Mouse (Mus musculus) heart, adult 2 months (tissue): ENCODE data around the gene Ffar4. TPM values are rescaled to one million over a fixed set of nuclear protein-coding genes. Genes with fewer than 3 reads are reported as not detected.

ENCODE experiments used
- DNase-seq, 2 experiments: peaks; one replicate each; pipeline ENCODE4 v3.0.0; 2021
- H3K27ac ChIP-seq: fragments of 200-600 bp; 2 replicates; pipeline ENCODE4 v1.8.1; 2022
- H3K27me3 ChIP-seq: fragments of 200-500 bp; 2 replicates; pipeline ENCODE4 v1.6.1; 2012; ENCODE audit warnings: mild to moderate bottlenecking, low read length, inconsistent platforms, mixed read lengths; ENCODE audit not compliant: control insufficient read depth, insufficient read depth
- H3K36me3 ChIP-seq: fragments of 200-500 bp; 2 replicates; pipeline ENCODE4 v1.6.1; 2012; ENCODE audit warnings: low read length, inconsistent platforms; ENCODE audit not compliant: control insufficient read depth, insufficient read depth
- H3K4me1 ChIP-seq: fragments of 200-500 bp; 2 replicates; pipeline ENCODE4 v1.6.1; 2011; ENCODE audit warnings: low read length; ENCODE audit not compliant: control insufficient read depth, insufficient read depth
- H3K4me3 ChIP-seq: fragments of 200-600 bp; 2 replicates; pipeline ENCODE4 v1.8.1; 2022
- H3K79me2 ChIP-seq: fragments of 200-500 bp; replicated peaks from 2 replicates; pipeline ENCODE4 v1.6.1; 2012; ENCODE audit warnings: mild to moderate bottlenecking, inconsistent platforms, low read length, moderate library complexity, mixed read lengths; ENCODE audit not compliant: control insufficient read depth, insufficient read depth
- H3K9ac ChIP-seq: fragments of 200-500 bp; 2 replicates; pipeline ENCODE4 v1.6.1; 2012; ENCODE audit warnings: low read depth, mild to moderate bottlenecking, control low read depth, inconsistent platforms, low read length, mixed read lengths
- CTCF ChIP-seq: fragments of 200-600 bp; IDR thresholded peaks from 2 replicates; pipeline ENCODE4 v1.8.1; 2022; ENCODE audit warnings: antibody characterized with exemption, mild to moderate bottlenecking, moderate library complexity
- EP300 ChIP-seq: fragments of 200-500 bp; IDR thresholded peaks from 2 replicates; pipeline ENCODE4 v1.6.1; 2011; ENCODE audit warnings: low read depth, low read length, control low read depth; ENCODE audit not compliant: insufficient read depth
- POLR2A ChIP-seq: fragments of 200-500 bp; IDR thresholded peaks from 2 replicates; pipeline ENCODE4 v1.6.1; 2011; ENCODE audit warnings: mild to moderate bottlenecking, low read depth, low read length, control low read depth; ENCODE audit not compliant: insufficient read depth
- WGBS: fragments of 180-500 bp; shearing (Covaris S2); methylation state at CpG from one replicate; pipeline ENCODE4 v1.1.7; 2018; 5-methylcytosine and 5-hydroxymethylcytosine counted together
- intact Hi-C: fragments of 180-260 bp; cut with DNase I; formaldehyde crosslinking; loops from one replicate; pipeline ENCODE4 v1.15.1; 2025
- long read RNA-seq: library from polyadenylated mRNA; stranded (forward); transcript quantifications from one replicate; pipeline ENCODE4 v2.0.0, GENCODE M21; 2021
- polyA plus RNA-seq: library from polyadenylated mRNA; depleted of rRNA; stranded (reverse); fragments of >200 nt; gene quantifications from 2 replicates; pipeline ENCODE4 v1.2.3, GENCODE M21; 2012; rRNA removed
- total RNA-seq, 2 experiments: library from RNA; stranded (reverse); gene quantifications; 2 replicates each; pipeline ENCODE4 v1.2.3; 2021

Ffar4 gene
- total RNA-seq = under 1 TPM in 1 of 2 experiments, not detected in 1; 0.20 TPM
- 0.35 and 2.3 TPM in 2 replicates for polyA plus RNA-seq
- long read RNA-seq = 0 reads

DNA sequence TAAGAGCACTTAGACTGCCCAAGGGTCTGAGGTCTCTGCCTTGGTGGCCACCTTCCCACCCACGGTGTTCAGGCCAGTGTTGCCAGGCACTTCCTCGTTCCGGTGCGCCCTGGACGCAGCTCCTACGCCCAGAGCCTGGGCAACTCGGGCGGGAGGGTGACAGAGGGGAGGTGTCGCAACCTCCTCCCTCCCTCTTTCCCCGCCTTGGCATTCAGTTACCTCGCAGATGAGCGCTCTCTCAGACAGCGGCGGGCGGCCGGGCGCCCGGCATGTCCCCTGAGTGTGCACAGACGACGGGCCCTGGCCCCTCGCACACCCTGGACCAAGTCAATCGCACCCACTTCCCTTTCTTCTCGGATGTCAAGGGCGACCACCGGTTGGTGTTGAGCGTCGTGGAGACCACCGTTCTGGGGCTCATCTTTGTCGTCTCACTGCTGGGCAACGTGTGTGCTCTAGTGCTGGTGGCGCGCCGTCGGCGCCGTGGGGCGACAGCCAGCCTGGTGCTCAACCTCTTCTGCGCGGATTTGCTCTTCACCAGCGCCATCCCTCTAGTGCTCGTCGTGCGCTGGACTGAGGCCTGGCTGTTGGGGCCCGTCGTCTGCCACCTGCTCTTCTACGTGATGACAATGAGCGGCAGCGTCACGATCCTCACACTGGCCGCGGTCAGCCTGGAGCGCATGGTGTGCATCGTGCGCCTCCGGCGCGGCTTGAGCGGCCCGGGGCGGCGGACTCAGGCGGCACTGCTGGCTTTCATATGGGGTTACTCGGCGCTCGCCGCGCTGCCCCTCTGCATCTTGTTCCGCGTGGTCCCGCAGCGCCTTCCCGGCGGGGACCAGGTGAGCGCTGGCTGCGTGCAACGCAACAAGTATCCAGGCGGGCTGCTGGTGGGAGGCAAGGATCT, at the start of gene Ffar4:
TSS of gene Ffar4 (plus strand) at position 214 of the 901 bp plus-strand sequence.
- under 1% methylated on average over 77 of the region's 77 CpGs for WGBS
- DNase-seq = peak in 1 of 2 experiments; percentile 15
- Histone ChIP-seq H3K27ac (no peak within 1 kb of the TSS), H3K79me2 (no peaks in the 10 kb centered on the region), H3K4me1 (no peaks in the 10 kb centered on the region), H3K9ac (no peak within 1 kb of the TSS), H3K27me3 (peaks cover 8% of the 10 kb centered on the region), H3K4me3 (no peak within 1 kb of the TSS), H3K36me3 (no peaks in the 10 kb centered on the region)
- intact Hi-C loops = no loop called here
- TF ChIP-seq POLR2A = no peak
- no peak for TF ChIP-seq CTCF
- TF ChIP-seq EP300 = no peak

DNA sequence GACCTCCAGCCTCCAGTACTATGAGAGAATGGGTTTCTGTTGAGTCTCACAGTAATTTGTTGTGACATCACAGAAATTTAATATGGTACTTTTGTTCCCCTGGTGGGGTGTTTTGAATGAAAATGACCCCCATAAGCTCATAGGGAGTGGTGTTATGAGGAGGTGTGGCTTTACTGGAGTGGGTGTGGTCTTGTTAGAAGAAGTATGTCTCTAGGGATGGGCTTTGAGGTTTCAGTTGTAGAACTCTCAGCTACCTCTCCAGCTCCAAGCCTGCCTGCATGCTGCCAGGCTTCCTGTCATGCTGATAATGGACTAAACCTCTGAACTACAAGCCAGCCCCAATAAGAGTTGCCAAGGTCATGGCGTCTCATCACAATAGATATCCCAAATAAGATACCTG, 47.2 kb upstream of the Ffar4 start:
- Histone ChIP-seq H3K79me2 (no peaks in the 10 kb centered on the region), H3K36me3 (no peaks in the 10 kb centered on the region), H3K27ac (no peak overlapping the region), H3K4me1 (peaks cover 2% of the 10 kb centered on the region), H3K27me3 (no peaks in the 10 kb centered on the region), H3K9ac (no peak overlapping the region), H3K4me3 (no peak overlapping the region)
- WGBS = 66% methylated on average over 1 of the region's 1 CpGs
- DNase-seq = no peak
- intact Hi-C loops = loop anchor here (5.0 to 10.0 kb wide), 2 partner anchors 47 to 175 kb away; partner anchors contain the start of gene Fra10ac1
- TF ChIP-seq POLR2A = no peak
- TF ChIP-seq CTCF = no peak
- TF ChIP-seq EP300 = no peak

DNA sequence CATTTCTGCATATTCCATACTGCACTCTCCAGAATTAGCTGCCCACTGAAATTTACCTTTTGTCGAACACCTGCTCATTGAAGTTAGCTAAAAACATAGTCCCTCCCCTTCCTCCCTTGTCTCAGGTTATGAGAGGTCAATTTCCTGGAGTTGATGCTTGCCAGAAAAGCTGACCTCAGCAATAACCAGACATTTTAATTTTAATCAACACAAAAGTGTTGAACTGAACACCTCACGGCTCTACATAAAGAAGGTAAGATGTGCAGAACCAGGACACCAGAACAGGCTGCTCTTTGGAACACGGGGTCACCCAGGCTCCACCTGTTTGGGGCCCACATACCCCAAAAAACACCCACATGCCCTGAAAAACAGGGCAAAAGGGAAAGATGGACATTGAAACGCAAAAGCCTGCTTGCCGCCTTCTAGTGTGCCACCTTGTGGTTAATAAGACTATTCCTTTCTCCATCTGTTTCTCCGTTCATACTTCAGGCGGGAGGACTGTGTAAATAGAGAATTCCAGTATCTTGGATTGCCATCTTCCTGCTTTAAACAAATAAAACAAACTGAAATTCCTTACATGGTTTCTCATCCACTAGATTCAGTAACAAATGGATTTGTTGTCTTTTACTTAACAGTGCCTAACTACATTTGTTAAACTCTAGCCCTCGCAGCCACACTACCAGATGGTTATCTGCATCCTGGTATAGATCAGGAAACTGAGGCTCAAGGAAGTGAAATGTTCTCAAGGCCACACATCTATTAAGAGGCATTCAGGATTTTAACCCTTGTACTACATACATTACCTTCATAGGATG, 43.4 kb upstream of the Ffar4 start:
- Histone ChIP-seq H3K4me3 (peak overlapping the region; percentile 57), H3K27me3 (no peaks in the 10 kb centered on the region), H3K27ac (peak overlapping the region; percentile 44), H3K9ac (peak overlapping the region; percentile 47; the same call in 1 of the 2 replicates), H3K36me3 (no peaks in the 10 kb centered on the region), H3K4me1 (peaks cover 2% of the 10 kb centered on the region), H3K79me2 (no peaks in the 10 kb centered on the region)
- peak in 1 of 2 experiments; percentile 9 for DNase-seq
- 24% methylated on average over 8 of the region's 8 CpGs for WGBS
- no peak for TF ChIP-seq EP300
- TF ChIP-seq CTCF = peak; percentile 75
- no peak for TF ChIP-seq POLR2A
- intact Hi-C loops = loop anchor here (1.0 to 10.0 kb wide), 4 partner anchors 23 to 171 kb away; partner anchors contain the start of gene Fra10ac1

- H3K27ac ChIP-seq = peak overlapping the region; percentile 44
These were observed 42.6 kb upstream of the Ffar4 start for GRCm38 (mm10) chr19:38054149-38054719.

GRCm38 (mm10) chr19:38054720-38055192, 42.1 kb upstream of the Ffar4 start, which contains the start of gene Cep55:
TSS of gene Cep55 (plus strand) at chr19:38055011.
- TF ChIP-seq EP300 (0 out of 2 replicates have a peak, but pooled peaks have one; percentile 13), CTCF (no peak)
- intact Hi-C loops = loop anchor here (1.0 to 10.0 kb wide), 3 partner anchors 24 to 170 kb away; partner anchors contain the start of gene Fra10ac1
- Histone ChIP-seq H3K27me3 (no peaks in the 10 kb centered on the region), H3K9ac (peak within 1 kb of the TSS; percentile 64), H3K4me1 (peaks cover 2% of the 10 kb centered on the region), H3K4me3 (peak within 1 kb of the TSS; percentile 65), H3K36me3 (no peaks in the 10 kb centered on the region), H3K27ac (peak within 1 kb of the TSS; percentile 44), H3K79me2 (no peaks in the 10 kb centered on the region)
- under 1% methylated on average over 36 of the region's 36 CpGs for WGBS
- peak; percentile 95 to 96 for DNase-seq

More at GRCm38 (mm10) chr19:38054149-38054719, 42.6 kb upstream of the Ffar4 start:
- no peaks in the 10 kb centered on the region for H3K27me3 ChIP-seq
- peaks cover 2% of the 10 kb centered on the region for H3K4me1 ChIP-seq
- peak in 1 of 2 experiments; percentile 88 for DNase-seq
- H3K36me3 ChIP-seq = no peaks in the 10 kb centered on the region
- no peaks in the 10 kb centered on the region for H3K79me2 ChIP-seq
- peak; percentile 49; the same call in 1 of the 2 replicates for TF ChIP-seq POLR2A
- no peak for TF ChIP-seq CTCF
- intact Hi-C loops = loop anchor here (1.0 to 10.0 kb wide), 3 partner anchors 24 to 171 kb away; partner anchors contain the start of gene Fra10ac1
- peak overlapping the region; percentile 57 for H3K4me3 ChIP-seq
- under 1% methylated on average over 23 of the region's 23 CpGs for WGBS
- peak overlapping the region; percentile 47 for H3K9ac ChIP-seq
